Mouse (Mus musculus): ENCODE data around the gene Bicc1.

DNA sequence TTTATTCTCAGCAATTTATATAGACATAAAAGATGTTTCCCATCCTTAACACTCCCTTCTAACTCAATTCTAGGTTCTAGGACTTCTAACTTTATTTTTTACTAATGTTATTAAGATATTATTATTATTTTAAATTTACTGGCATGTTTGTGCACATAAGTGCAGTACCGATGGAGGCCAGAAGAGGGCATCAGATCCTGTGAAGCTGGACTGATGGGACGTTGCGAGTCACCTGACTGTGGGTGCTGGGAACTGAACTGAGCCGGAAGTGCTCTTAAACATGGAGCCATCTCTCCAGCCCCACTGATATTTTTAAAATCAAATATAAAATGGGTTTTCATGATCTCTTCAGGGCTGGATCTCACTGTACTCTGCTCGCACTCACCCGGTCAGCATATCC lies 242.8 kb downstream of the Bicc1 start:
- TF ChIP-seq CHD2 (IDR thresholded peaks at IDR 0.05; ENCODE audit: low read depth, low read length) (no peak), MAFK (IDR thresholded peaks at IDR 0.05; ENCODE audit: insufficient read depth, low read depth, low read length) (no peak), ZC3H11A (IDR thresholded peaks at IDR 0.05; ENCODE audit: borderline replicate concordance, low read depth, low read length) (no peak), ZNF384 (IDR thresholded peaks at IDR 0.05; ENCODE audit: low read depth, low read length) (0 out of 2 replicates have a peak, but pooled peaks have one; percentile 16)

Data from ES-E14 (cell line).